In the genomic region with DNA sequence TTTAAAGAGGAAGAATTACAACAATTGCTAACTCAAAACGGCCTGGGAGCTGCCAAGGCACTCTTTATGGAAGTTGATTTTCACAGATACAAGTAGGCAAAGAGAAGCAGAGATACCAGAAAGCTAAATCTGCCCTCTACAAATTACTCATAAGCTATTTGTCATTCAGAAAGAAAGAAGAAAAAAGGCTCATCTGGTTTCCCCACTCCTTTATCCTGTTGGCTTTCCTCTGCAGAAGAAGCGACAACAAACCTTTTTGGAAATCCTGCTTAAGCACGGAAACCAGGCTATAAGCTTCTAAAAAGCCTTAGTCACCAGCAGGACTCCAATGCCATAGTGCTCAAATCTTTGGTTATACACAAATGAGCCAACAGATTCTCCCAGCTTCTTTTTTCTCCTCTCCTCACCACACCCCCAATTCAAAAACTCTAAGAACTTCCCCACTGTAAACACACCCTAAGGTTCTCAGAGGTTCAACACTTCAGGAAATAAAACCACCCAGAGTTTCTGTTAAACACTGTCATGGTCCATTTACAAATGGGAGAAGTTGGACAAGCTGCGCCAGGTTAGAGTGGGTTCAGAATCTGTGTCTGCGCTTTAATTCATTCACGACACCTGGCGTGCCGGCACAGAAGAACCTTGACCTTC, we compare ENCODE assay signal across 21 mouse cellular contexts.
A peak's percentile ranks its signal among the peaks of the same experiment; 100 is the strongest.
DNase-seq lines count a peak whose midpoint lies in the region; ATAC-seq and TF ChIP-seq lines count a peak whose summit lies in the region.
"Had no signal": no experiment of that assay in that cellular context is flagged by ENCODE, and none has a peak within 500 bp of the region (broad histone marks: within the 10 kb centered on the region; RNA-seq: fewer than 3 reads in every experiment).

No protein-coding gene starts in this region.

- TF ChIP-seq RAD21 in CH12.LX (IDR thresholded peaks at IDR 0.05; ENCODE audit: low read depth, low read length): no peak; the same call in 1 of the 2 replicates

- whole genome bisulfite sequencing in embryonic facial prominence, embryonic 14.5 days: 79% methylated on average over 8 of the region's 8 CpGs
- WGBS in stomach, embryonic 14.5 days: 44% methylated on average over 8 of the region's 8 CpGs

- TF ChIP-seq POLR2A in CH12.LX (IDR thresholded peaks at IDR 0.05; ENCODE audit: low read depth, low read length): peak; percentile 25; the same call in 1 of the 2 replicates

- H3K9ac ChIP-seq in CH12.LX (ENCODE audit: insufficient read depth, low read depth): peak overlapping the region; percentile 93
- no peak overlapping the region for H3K9ac ChIP-seq in embryonic facial prominence, embryonic 14.5 days (ENCODE audit: low read depth, low read length)
- H3K9ac ChIP-seq in stomach, embryonic 14.5 days (replicated peaks; ENCODE audit: low read depth, low read length): no peak overlapping the region
- H3K9ac ChIP-seq: forebrain, embryonic 13.5 days; forebrain, postnatal 0 days; heart, embryonic 12.5 days had no signal

- ATAC-seq in frontal cortex, adult (ENCODE audit: low TSS enrichment): peak; percentile 75
- no peak for ATAC-seq in embryonic facial prominence, embryonic 14.5 days (ENCODE audit: low read depth)
- no peak for ATAC-seq in stomach, embryonic 14.5 days (ENCODE audit: insufficient number of reproducible peaks, insufficient read depth, low FRiP score, low read depth)
- no peak for ATAC-seq in granulocyte monocyte progenitor cell, adult 5-6 weeks (replicated peaks; ENCODE audit: poor library complexity, severe bottlenecking)
- ATAC-seq: forebrain, embryonic 13.5 days; forebrain, postnatal 0 days; hindbrain, embryonic 16.5 days; inflammation-experienced regulatory T-cells, adult 6 months; intestine, postnatal 0 days; Patski had no signal

- no peak overlapping the region for H3K4me3 ChIP-seq in CH12.LX (replicated peaks in 1 of 3; ENCODE audit: low read depth in 2 of 3, low read length in 2 of 3, poor library complexity in 1 of 3)
- no peak overlapping the region for H3K4me3 ChIP-seq in embryonic facial prominence, embryonic 14.5 days (ENCODE audit: low read depth, low read length)
- no peak overlapping the region for H3K4me3 ChIP-seq in stomach, embryonic 14.5 days (ENCODE audit: low read depth, low read length)
- H3K4me3 ChIP-seq: forebrain, embryonic 13.5 days; heart, embryonic 12.5 days had no signal

- H3K27ac ChIP-seq in CH12.LX (ENCODE audit: insufficient read depth, low read depth): peak overlapping the region; percentile 88
- peak overlapping the region; percentile 36 for H3K27ac ChIP-seq in embryonic facial prominence, embryonic 14.5 days (replicated peaks; ENCODE audit: low read depth, low read length)
- H3K27ac ChIP-seq in stomach, embryonic 14.5 days (ENCODE audit: low read length): peak overlapping the region; percentile 28; the same call in 1 of the 2 replicates
- H3K27ac ChIP-seq: forebrain, embryonic 13.5 days had no signal

- peaks cover 14 to 18% of the 10 kb centered on the region in 2 experiments for H3K36me3 ChIP-seq in CH12.LX (replicated peaks in 1 of 2; ENCODE audit: control insufficient read depth in 1 of 2, insufficient read depth in 1 of 2, low read length in 1 of 2)
- peaks cover 27% of the 10 kb centered on the region for H3K36me3 ChIP-seq in embryonic facial prominence, embryonic 14.5 days (ENCODE audit: control insufficient read depth, insufficient read depth, low read length)
- H3K36me3 ChIP-seq in stomach, embryonic 14.5 days (ENCODE audit: control insufficient read depth, insufficient read depth, low read length): peaks cover 16% of the 10 kb centered on the region

- DNase-seq in frontal cortex, postnatal 25 days (ENCODE audit: low spot score in 2 of 2): no peak
- no peak for DNase-seq in CH12.LX (ENCODE audit: extremely low read depth)
- DNase-seq in embryonic facial prominence, embryonic 14.5 days (ENCODE audit: low spot score): no peak
- no peak for DNase-seq in heart, postnatal 4 days
- DNase-seq in layer of hippocampus, adult 8-10 months (ENCODE audit: low spot score in 2 of 2): no peak
- DNase-seq: adrenal gland, adult 8-10 months; adrenal gland, postnatal 36 days; cerebellum, adult 18-20 months; cerebellum, adult 9-11 months; cerebellum, postnatal 36 days; forebrain, postnatal 0 days; gastrocnemius, postnatal 10 days had no signal

- no peaks in the 10 kb centered on the region; the same call in 1 of the 2 replicates for H3K79me2 ChIP-seq in CH12.LX (replicated peaks; ENCODE audit: control insufficient read depth, extremely low read depth, insufficient read depth, poor library complexity, severe bottlenecking)

- dilution Hi-C loops in CH12.LX (cut with MboI; ENCODE audit: extremely low pct_ligation_motif_present, extremely low pct_unique_long_range_greater_than_20kb, low sequenced_read_pairs): no loop called here

- H3K4me1 ChIP-seq in CH12.LX (ENCODE audit: control insufficient read depth in 1 of 2, insufficient read depth in 2 of 2): peaks cover 18 to 50% of the 10 kb centered on the region in 2 experiments
- peaks cover 28% of the 10 kb centered on the region for H3K4me1 ChIP-seq in embryonic facial prominence, embryonic 14.5 days (ENCODE audit: control insufficient read depth, insufficient read depth, low read length)
- H3K4me1 ChIP-seq in stomach, embryonic 14.5 days (ENCODE audit: control insufficient read depth, insufficient read depth, low read length): peaks cover 4% of the 10 kb centered on the region; the same call in 1 of the 2 replicates

- TF ChIP-seq EP300 in CH12.LX (IDR thresholded peaks at IDR 0.05; ENCODE audit: low read length): peak; percentile 78

- no peak for TF ChIP-seq CTCF in CH12.LX (conservative IDR thresholded peaks at IDR 0.05 in 1 of 2, IDR thresholded peaks at IDR 0.05 in 1 of 2; ENCODE audit: low read depth in 2 of 2, low read length in 2 of 2)

- in situ Hi-C loops in CH12.LX (cut with MboI; ENCODE audit: low pct_ligation_motif_present, low pct_unique_long_range_greater_than_20kb, low sequenced_read_pairs): no loop called here

- peaks cover 18% of the 10 kb centered on the region for H3K9me3 ChIP-seq in CH12.LX (replicated peaks; ENCODE audit: low read length)
- peaks cover 20% of the 10 kb centered on the region for H3K9me3 ChIP-seq in embryonic facial prominence, embryonic 14.5 days (ENCODE audit: control insufficient read depth, low read length)
- H3K9me3 ChIP-seq in stomach, embryonic 14.5 days (ENCODE audit: control insufficient read depth, low read depth, low read length): peaks cover 6% of the 10 kb centered on the region; the same call in 1 of the 2 replicates

- peak overlapping the region; percentile 42 for H3K4me2 ChIP-seq in CH12.LX (ENCODE audit: insufficient read depth, low read depth, poor library complexity, severe bottlenecking)
- H3K4me2 ChIP-seq in embryonic facial prominence, embryonic 14.5 days (ENCODE audit: low read depth, low read length): no peak overlapping the region
- no peak overlapping the region for H3K4me2 ChIP-seq in stomach, embryonic 14.5 days (replicated peaks; ENCODE audit: low read depth, low read length)
- H3K4me2 ChIP-seq: forebrain, embryonic 13.5 days; heart, embryonic 12.5 days had no signal

- no peaks in the 10 kb centered on the region for H3K27me3 ChIP-seq in CH12.LX (replicated peaks)
- H3K27me3 ChIP-seq in embryonic facial prominence, embryonic 14.5 days (replicated peaks; ENCODE audit: control insufficient read depth, insufficient read depth, low read length): no peaks in the 10 kb centered on the region
- no peaks in the 10 kb centered on the region for H3K27me3 ChIP-seq in stomach, embryonic 14.5 days (ENCODE audit: control insufficient read depth, insufficient read depth, low read length)
- H3K27me3 ChIP-seq: forebrain, embryonic 13.5 days; heart, embryonic 12.5 days; Patski had no signal

TF ChIP-seq in CH12.LX, 34 proteins besides CTCF, POLR2A, EP300 and RAD21 (continues in another document):
- TF ChIP-seq USF1 (IDR thresholded peaks at IDR 0.05; ENCODE audit: low read depth, low read length): no peak
- 0 out of 2 replicates have a peak, but pooled peaks have one; percentile 30 for TF ChIP-seq ETS1 (conservative IDR thresholded peaks at IDR 0.05; ENCODE audit: low read depth, low read length)
- peak; percentile 57 for TF ChIP-seq ZNF384 (IDR thresholded peaks at IDR 0.05; ENCODE audit: low read depth, low read length)
- peak; percentile 76 for TF ChIP-seq JUND (conservative IDR thresholded peaks at IDR 0.05; ENCODE audit: low read depth, low read length)
- TF ChIP-seq USF2 (conservative IDR thresholded peaks at IDR 0.05; ENCODE audit: low read depth, low read length): no peak
- no peak for TF ChIP-seq CHD1 (IDR thresholded peaks at IDR 0.05; ENCODE audit: low read depth, low read length)
- no peak for TF ChIP-seq ZC3H11A (IDR thresholded peaks at IDR 0.05; ENCODE audit: low read depth, low read length)
- peak; percentile 30; the same call in 1 of the 2 replicates for TF ChIP-seq TCF12 (IDR thresholded peaks at IDR 0.05; ENCODE audit: low read depth, low read length)
- TF ChIP-seq CHD2 (IDR thresholded peaks at IDR 0.05; ENCODE audit: low read length): peak; percentile 22; the same call in 1 of the 2 replicates
- TF ChIP-seq TBP (conservative IDR thresholded peaks at IDR 0.05; ENCODE audit: low read depth, low read length): 0 out of 2 replicates have a peak, but pooled peaks have one; percentile 47
- peak; percentile 77 for TF ChIP-seq JUN (IDR thresholded peaks at IDR 0.05; ENCODE audit: insufficient read depth, low read depth, low read length)
- peak; percentile 90 for TF ChIP-seq MEF2A (IDR thresholded peaks at IDR 0.05; ENCODE audit: borderline replicate concordance, low read depth, low read length)
- TF ChIP-seq POLR2AphosphoS2 (IDR thresholded peaks at IDR 0.05; ENCODE audit: low read depth, low read length): no peak
- TF ChIP-seq MAFK (IDR thresholded peaks at IDR 0.05; ENCODE audit: insufficient replicate concordance, low read length): no peak; the same call in 1 of the 2 replicates
- TF ChIP-seq BHLHE40 (IDR thresholded peaks at IDR 0.05; ENCODE audit: low read depth, low read length): peak; percentile 53
- TF ChIP-seq UBTF (IDR thresholded peaks at IDR 0.05; ENCODE audit: low read depth, low read length): no peak
- 0 out of 2 replicates have a peak, but pooled peaks have one; percentile 14 for TF ChIP-seq KAT2A (IDR thresholded peaks at IDR 0.05; ENCODE audit: insufficient replicate concordance, low read length)
- TF ChIP-seq HCFC1 (IDR thresholded peaks at IDR 0.05; ENCODE audit: low read depth, low read length): no peak
- TF ChIP-seq MAX (IDR thresholded peaks at IDR 0.05; ENCODE audit: low read length): peak; percentile 50; the same call in 1 of the 2 replicates
- TF ChIP-seq MYC (IDR thresholded peaks at IDR 0.05; ENCODE audit: low read depth, low read length): peak; percentile 29; the same call in 1 of the 2 replicates
- no peak for TF ChIP-seq E2F4 (IDR thresholded peaks at IDR 0.05; ENCODE audit: insufficient replicate concordance, low read depth, low read length)
- peak; percentile 68 for TF ChIP-seq SIN3A (IDR thresholded peaks at IDR 0.05; ENCODE audit: low read length)
- TF ChIP-seq PAX5 (IDR thresholded peaks at IDR 0.05; ENCODE audit: low read length): no peak
- peak; percentile 52; the same call in 1 of the 2 replicates for TF ChIP-seq MXI1 (IDR thresholded peaks at IDR 0.05; ENCODE audit: low read depth, low read length)

Comparison
In these comparisons a context has a peak if more than half of its experiments do, and no peak if none do; other contexts are left out.
1. H3K27ac ChIP-seq: peak in every context shown above with its lines; median percentile 88 in CH12.LX; 36 in embryonic facial prominence, embryonic 14.5 days; 28 in stomach, embryonic 14.5 days.